ENCODE assay signal across 18 mouse cellular contexts in genomic region chr16:93932185-93933168, GRCm38 (mm10). TPM values are rescaled to one million over a fixed set of nuclear protein-coding genes. Genes with fewer than 3 reads are reported as not detected.
A peak's percentile ranks its signal among the peaks of the same experiment; 100 is the strongest.
DNase-seq lines count a peak whose midpoint lies in the region; ATAC-seq and TF ChIP-seq lines count a peak whose summit lies in the region.
"Had no signal": no experiment of that assay in that cellular context is flagged by ENCODE, and none has a peak within 500 bp of the region (broad histone marks: within the 10 kb centered on the region; RNA-seq: fewer than 3 reads in every experiment).

No protein-coding gene starts in this region.

- H3K9ac ChIP-seq in embryonic facial prominence, embryonic 13.5 days: no peak overlapping the region
- 0 out of 2 replicates have a peak overlapping the region, but pooled peaks have one; percentile 19 for H3K9ac ChIP-seq in limb, embryonic 13.5 days
- H3K9ac ChIP-seq: embryonic facial prominence, embryonic 15.5 days; heart, embryonic 15.5 days; lung, embryonic 14.5 days; midbrain, embryonic 12.5 days; neural tube, embryonic 13.5 days had no signal

- H3K27me3 ChIP-seq in embryonic facial prominence, embryonic 13.5 days: peaks cover 34% of the 10 kb centered on the region
- peaks cover 45% of the 10 kb centered on the region for H3K27me3 ChIP-seq in limb, embryonic 13.5 days

- H3K4me3 ChIP-seq in layer of hippocampus, adult 2 months: no peak overlapping the region
- no peak overlapping the region for H3K4me3 ChIP-seq in embryonic facial prominence, embryonic 13.5 days
- no peak overlapping the region for H3K4me3 ChIP-seq in limb, embryonic 13.5 days
- H3K4me3 ChIP-seq: embryonic facial prominence, embryonic 15.5 days; heart, embryonic 15.5 days; left cerebral cortex, adult 2 months; midbrain, embryonic 12.5 days; neural tube, embryonic 13.5 days had no signal

- H3K36me3 ChIP-seq in embryonic facial prominence, embryonic 13.5 days: no peaks in the 10 kb centered on the region
- no peaks in the 10 kb centered on the region for H3K36me3 ChIP-seq in limb, embryonic 13.5 days
- H3K36me3 ChIP-seq: embryonic facial prominence, embryonic 15.5 days; heart, embryonic 15.5 days; midbrain, embryonic 12.5 days; neural tube, embryonic 13.5 days had no signal

- peak overlapping the region; percentile 21; the same call in 1 of the 2 replicates for H3K4me2 ChIP-seq in embryonic facial prominence, embryonic 13.5 days
- no peak overlapping the region; the same call in 1 of the 2 replicates for H3K4me2 ChIP-seq in limb, embryonic 13.5 days (replicated peaks)
- H3K4me2 ChIP-seq: embryonic facial prominence, embryonic 15.5 days; heart, embryonic 15.5 days; lung, embryonic 14.5 days; midbrain, embryonic 12.5 days; neural tube, embryonic 13.5 days had no signal

- peaks cover 20% of the 10 kb centered on the region for H3K4me1 ChIP-seq in embryonic facial prominence, embryonic 13.5 days
- H3K4me1 ChIP-seq in limb, embryonic 13.5 days: peaks cover 25% of the 10 kb centered on the region
- H3K4me1 ChIP-seq: midbrain, embryonic 12.5 days; neural tube, embryonic 13.5 days had no signal

- 28% methylated on average over 17 of the region's 17 CpGs for WGBS in embryonic facial prominence, embryonic 13.5 days
- WGBS in limb, embryonic 13.5 days: 18% methylated on average over 17 of the region's 17 CpGs

- peak overlapping the region; percentile 46; the same call in 1 of the 2 replicates for H3K27ac ChIP-seq in layer of hippocampus, adult 2 months
- no peak overlapping the region; the same call in 1 of the 2 replicates for H3K27ac ChIP-seq in embryonic facial prominence, embryonic 13.5 days
- H3K27ac ChIP-seq in limb, embryonic 13.5 days: no peak overlapping the region
- H3K27ac ChIP-seq: embryonic facial prominence, embryonic 15.5 days; heart, embryonic 15.5 days; kidney, postnatal 0 days; left cerebral cortex, adult 2 months; midbrain, embryonic 12.5 days; neural tube, embryonic 13.5 days had no signal

- no peak for ATAC-seq in embryonic facial prominence, embryonic 13.5 days (ENCODE audit: insufficient number of reproducible peaks, insufficient read depth, low FRiP score, low TSS enrichment, low read depth)
- no peak for ATAC-seq in limb, embryonic 13.5 days (ENCODE audit: low FRiP score, low read depth)
- ATAC-seq in inflammation-experienced regulatory T-cells, adult 6 months: no peak

- TF ChIP-seq CTCF in layer of hippocampus, adult 2 months (conservative IDR thresholded peaks at IDR 0.05): no peak

- DNase-seq in layer of hippocampus, adult 2 months (ENCODE audit: low spot score in 2 of 2): no peak
- no peak for DNase-seq in layer of hippocampus, adult 9-10 months (ENCODE audit: low spot score)
- DNase-seq in embryo, embryonic 11 days: peak; percentile 37
- DNase-seq in ovary, adult 18-20 months (ENCODE audit: low spot score): no peak
- DNase-seq: adrenal gland, postnatal 36 days; cerebellum, adult 9-11 months; lung, embryonic 14.5 days; lung, postnatal 4 days; right cerebral cortex, postnatal 4 days had no signal

- no peaks in the 10 kb centered on the region for H3K9me3 ChIP-seq in embryonic facial prominence, embryonic 13.5 days
- no peaks in the 10 kb centered on the region for H3K9me3 ChIP-seq in limb, embryonic 13.5 days
- H3K9me3 ChIP-seq: embryonic facial prominence, embryonic 15.5 days; heart, embryonic 15.5 days; midbrain, embryonic 12.5 days; neural tube, embryonic 13.5 days had no signal

RNA-seq across cellular contexts. Expression of gene Chaf1b, which starts 48.8 kb away (rescaled TPM):
- 1 to 10 TPM in 1 of 2 experiments, under 1 TPM in 1; 0.74 to 1.1 TPM for total RNA-seq in layer of hippocampus, adult 2 months (2021)
- polyA plus RNA-seq in embryonic facial prominence, embryonic 13.5 days (2015; fragmentation: Nextera tagmentation; extraction: Ambion mirVana): 78.0 and 79.4 TPM in 2 replicates
- 75.1 and 80.0 TPM in 2 replicates for polyA plus RNA-seq in limb, embryonic 13.5 days (2015; fragmentation: Nextera tagmentation; extraction: Ambion mirVana)
- polyA plus RNA-seq in inflammation-experienced regulatory T-cells, adult 6 months (2017; shearing (Covaris generic)): 10 to 100 TPM; 19.1 to 44.8 (median 25.6) TPM
